Mouse (Mus musculus) fibroblast of lung, adult 2 months (primary cell): ENCODE results near the gene Gm4884.
"Not testable (repeated sequence)": the region's sequence is repeated elsewhere in the genome, so short reads cannot be mapped to it uniquely, and the experiment has no call there.

Source experiments
- DNase-seq: peaks from one replicate; pipeline ENCODE4 v3.0.0-alpha.2; 2011; ENCODE audit warnings: low read depth

Gm4884 gene

DNA sequence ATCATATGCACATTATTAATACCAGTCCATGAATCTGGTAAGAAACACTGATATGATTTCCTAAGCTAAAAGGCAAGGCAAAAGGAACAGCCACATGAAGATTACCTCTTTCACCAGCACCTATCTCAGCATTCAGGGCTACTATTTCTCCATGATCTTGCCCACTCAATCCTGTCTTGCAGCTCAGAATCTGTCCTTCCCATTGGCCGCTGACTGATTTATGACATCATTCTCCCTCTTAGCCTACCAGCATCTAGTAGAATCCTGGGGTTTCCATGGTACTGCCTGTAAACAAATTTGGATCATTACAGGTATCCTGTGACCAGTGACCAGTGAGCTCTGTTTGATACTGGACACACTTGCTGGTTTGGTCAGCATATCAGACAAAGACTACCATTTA, at the start of gene Gm4884:
Gene Gm4884, plus strand, starts transcription at position 301 of the 400 bp plus-strand sequence.
- DNase-seq = not testable (repeated sequence)

GRCm38 (mm10) chr7:40987243-40987642, 45.3 kb upstream of the Gm4884 start, which contains the start of gene 4930433I11Rik:
Gene 4930433I11Rik, plus strand, starts transcription at chr7:40987543.
- no peak for DNase-seq

DNA sequence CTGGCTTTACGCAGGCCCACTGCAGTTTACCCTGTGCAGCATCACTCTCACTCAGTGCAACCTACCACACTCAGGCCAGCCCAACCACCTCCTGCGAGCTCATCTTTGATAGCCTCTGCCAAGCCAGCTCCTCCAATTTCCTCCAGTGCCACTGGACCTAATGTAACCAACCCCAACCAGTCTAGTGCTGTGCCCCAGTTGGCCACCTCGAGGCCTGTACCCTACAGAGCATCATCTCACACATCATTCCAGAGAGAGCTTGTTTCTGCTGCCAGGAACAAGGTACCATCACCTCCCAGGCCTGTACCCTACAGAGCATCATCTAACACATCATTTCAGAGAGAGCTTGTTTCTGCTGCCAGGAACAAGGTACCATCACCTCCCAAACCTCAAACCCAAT, 11.5 kb downstream of the Gm4884 start:
- DNase-seq = not testable (repeated sequence)
